Mouse (Mus musculus): ENCODE results near the gene Pip4k2b. TPM values are rescaled to one million over a fixed set of nuclear protein-coding genes. Genes with fewer than 3 reads are reported as not detected.

Pip4k2b gene
- polyA plus RNA-seq, 1 experiment: not detected

DNA sequence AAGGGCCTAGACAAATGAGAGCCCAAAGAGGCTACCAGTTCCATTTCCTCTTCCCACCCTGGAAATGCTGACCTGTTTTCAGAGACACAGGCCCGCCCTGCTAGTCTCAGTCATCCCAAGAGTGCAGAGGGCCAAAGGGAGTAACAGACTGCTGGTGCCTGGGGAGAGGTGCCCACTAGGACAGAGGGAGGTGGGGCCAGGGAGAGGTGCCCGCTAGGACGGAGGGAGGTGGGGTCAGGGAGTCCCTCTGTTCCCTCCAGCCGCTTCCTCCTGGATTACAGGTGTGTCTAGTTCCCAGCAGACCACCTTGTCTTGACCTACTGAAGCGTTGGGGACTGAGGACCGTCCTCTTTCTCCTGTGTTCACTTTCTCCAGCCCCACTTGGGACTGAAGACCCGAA, 59.7 kb downstream of the Pip4k2b start:
- 62% methylated on average over 7 of the region's 7 CpGs for WGBS
- TF ChIP-seq CTCF (IDR thresholded peaks at IDR 0.05; ENCODE audit: insufficient read depth, low read depth, low read length) (no peak), POLR2A (IDR thresholded peaks at IDR 0.05; ENCODE audit: insufficient read depth, low read depth, low read length) (no peak)
- peaks cover 16% of the 10 kb centered on the region for H3K4me1 ChIP-seq (ENCODE audit: control insufficient read depth, insufficient read depth, low read length)
- H3K4me3 ChIP-seq (ENCODE audit: insufficient read depth, low read depth, low read length): no peak overlapping the region
- no peak overlapping the region for H3K27ac ChIP-seq (ENCODE audit: insufficient read depth, low read depth, low read length)

- Histone ChIP-seq H3K27ac (ENCODE audit: insufficient read depth, low read depth, low read length) (no peak overlapping the region), H3K4me1 (ENCODE audit: control insufficient read depth, insufficient read depth, low read length) (peaks cover 15% of the 10 kb centered on the region), H3K4me3 (ENCODE audit: insufficient read depth, low read depth, low read length) (no peak overlapping the region)
- TF ChIP-seq CTCF (IDR thresholded peaks at IDR 0.05; ENCODE audit: insufficient read depth, low read depth, low read length) (no peak), POLR2A (IDR thresholded peaks at IDR 0.05; ENCODE audit: insufficient read depth, low read depth, low read length) (no peak)
- 94% methylated on average over 6 of the region's 6 CpGs for WGBS
Observed at GRCm38 (mm10) chr11:97684063-97684680, 60.3 kb downstream of the Pip4k2b start.

DNA sequence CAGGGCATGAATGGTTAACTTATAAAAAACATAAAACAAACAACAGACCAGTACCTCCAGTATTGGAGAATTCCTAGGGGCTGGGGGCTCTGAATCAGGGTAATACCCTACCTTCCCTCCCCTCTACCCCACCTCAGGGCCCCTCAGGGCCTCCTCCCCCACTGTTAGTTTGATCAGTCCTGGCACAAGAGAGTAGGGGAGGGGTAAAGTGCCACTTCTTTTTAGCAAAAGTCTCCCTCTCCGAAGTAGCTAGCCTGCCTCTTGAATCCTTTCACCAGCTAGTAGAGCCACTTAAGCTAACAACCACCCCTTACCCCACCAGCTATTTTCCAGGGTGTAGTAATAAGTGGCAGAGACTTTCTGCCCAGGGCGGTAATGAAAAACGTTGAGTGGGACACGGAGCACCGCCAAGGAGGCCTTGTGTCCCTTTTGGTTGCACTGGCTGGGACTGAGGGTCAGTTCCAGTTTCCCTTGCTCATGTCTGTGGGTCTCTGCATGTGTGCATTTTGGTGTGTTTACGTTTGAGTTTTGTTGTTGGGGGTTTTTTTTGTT, 61.9 kb downstream of the Pip4k2b start:
- WGBS: 72% methylated on average over 6 of the region's 6 CpGs
- no peak overlapping the region for H3K4me3 ChIP-seq (ENCODE audit: insufficient read depth, low read depth, low read length)
- H3K27ac ChIP-seq (ENCODE audit: insufficient read depth, low read depth, low read length): no peak overlapping the region
- no peak for TF ChIP-seq POLR2A (IDR thresholded peaks at IDR 0.05; ENCODE audit: insufficient read depth, low read depth, low read length)
- TF ChIP-seq CTCF (IDR thresholded peaks at IDR 0.05; ENCODE audit: insufficient read depth, low read depth, low read length): no peak
- peaks cover 24% of the 10 kb centered on the region for H3K4me1 ChIP-seq (ENCODE audit: control insufficient read depth, insufficient read depth, low read length)

DNA sequence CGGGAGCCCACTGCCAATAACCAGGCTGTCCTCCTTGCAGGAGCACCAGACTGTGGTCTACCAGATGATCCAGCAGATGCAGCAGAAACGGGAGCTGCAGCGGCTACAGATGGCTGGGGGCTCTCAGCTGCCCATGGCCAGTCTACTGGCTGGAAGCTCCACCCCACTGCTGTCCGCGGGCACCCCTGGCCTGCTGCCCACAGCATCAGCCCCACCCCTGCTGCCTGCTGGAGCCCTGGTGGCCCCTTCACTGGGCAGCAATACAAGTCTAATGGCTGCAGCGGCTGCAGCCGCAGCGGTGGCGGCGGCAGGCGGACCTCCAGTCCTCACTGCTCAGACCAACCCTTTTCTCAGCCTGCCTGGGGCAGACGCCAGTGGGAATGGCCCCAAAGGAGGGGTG, 64.1 kb downstream of the Pip4k2b start:
- no peak overlapping the region for H3K4me3 ChIP-seq (ENCODE audit: insufficient read depth, low read depth, low read length)
- H3K4me1 ChIP-seq (ENCODE audit: control insufficient read depth, insufficient read depth, low read length): peaks cover 32% of the 10 kb centered on the region
- 49% methylated on average over 12 of the region's 12 CpGs for WGBS
- H3K27ac ChIP-seq (ENCODE audit: insufficient read depth, low read depth, low read length): no peak overlapping the region
- no peak for TF ChIP-seq POLR2A (IDR thresholded peaks at IDR 0.05; ENCODE audit: insufficient read depth, low read depth, low read length)

GRCm38 (mm10) chr11:97678301-97678700, 66.2 kb downstream of the Pip4k2b start:
- H3K4me3 ChIP-seq (ENCODE audit: insufficient read depth, low read depth, low read length): no peak overlapping the region
- peaks cover 26% of the 10 kb centered on the region for H3K4me1 ChIP-seq (ENCODE audit: control insufficient read depth, insufficient read depth, low read length)
- TF ChIP-seq POLR2A (IDR thresholded peaks at IDR 0.05; ENCODE audit: insufficient read depth, low read depth, low read length): no peak
- TF ChIP-seq CTCF (IDR thresholded peaks at IDR 0.05; ENCODE audit: insufficient read depth, low read depth, low read length): no peak
- H3K27ac ChIP-seq (ENCODE audit: insufficient read depth, low read depth, low read length): no peak overlapping the region
- 62% methylated on average over 14 of the region's 15 CpGs for WGBS

DNA sequence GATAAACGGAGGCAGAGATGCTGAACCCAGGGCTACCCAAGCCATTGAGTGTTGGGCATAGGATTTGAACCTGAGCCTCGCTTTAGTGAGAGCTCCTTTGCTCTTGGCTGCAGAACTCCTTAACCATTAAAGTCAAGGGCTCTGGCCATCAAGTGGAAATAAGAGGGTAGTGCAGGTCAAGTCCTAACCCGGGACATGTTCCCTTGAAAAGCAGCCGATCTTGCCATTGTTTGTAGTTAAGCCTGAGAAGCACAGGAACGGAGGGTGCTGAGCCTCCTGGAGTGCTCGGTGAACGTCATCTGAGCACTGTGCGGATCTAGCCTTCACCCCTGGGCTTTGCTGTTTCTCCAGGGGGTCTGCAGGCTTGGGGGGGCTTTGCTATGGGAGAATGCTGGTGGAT, 66.7 kb downstream of the Pip4k2b start:
- TF ChIP-seq POLR2A (IDR thresholded peaks at IDR 0.05; ENCODE audit: insufficient read depth, low read depth, low read length) (no peak), CTCF (IDR thresholded peaks at IDR 0.05; ENCODE audit: insufficient read depth, low read depth, low read length) (no peak)
- Histone ChIP-seq H3K27ac (ENCODE audit: insufficient read depth, low read depth, low read length) (no peak overlapping the region), H3K4me3 (ENCODE audit: insufficient read depth, low read depth, low read length) (no peak overlapping the region), H3K4me1 (ENCODE audit: control insufficient read depth, insufficient read depth, low read length) (peaks cover 26% of the 10 kb centered on the region)
- 55% methylated on average over 8 of the region's 8 CpGs for WGBS

- H3K4me3 ChIP-seq (ENCODE audit: insufficient read depth, low read depth, low read length): no peak overlapping the region
- TF ChIP-seq CTCF (IDR thresholded peaks at IDR 0.05; ENCODE audit: insufficient read depth, low read depth, low read length) (no peak), POLR2A (IDR thresholded peaks at IDR 0.05; ENCODE audit: insufficient read depth, low read depth, low read length) (no peak)
- WGBS: 31% methylated on average over 15 of the region's 15 CpGs
- H3K4me1 ChIP-seq (ENCODE audit: control insufficient read depth, insufficient read depth, low read length): peaks cover 26% of the 10 kb centered on the region
- H3K27ac ChIP-seq (ENCODE audit: insufficient read depth, low read depth, low read length): no peak overlapping the region
Observed at GRCm38 (mm10) chr11:97677381-97677780, 67.1 kb downstream of the Pip4k2b start.

DNA sequence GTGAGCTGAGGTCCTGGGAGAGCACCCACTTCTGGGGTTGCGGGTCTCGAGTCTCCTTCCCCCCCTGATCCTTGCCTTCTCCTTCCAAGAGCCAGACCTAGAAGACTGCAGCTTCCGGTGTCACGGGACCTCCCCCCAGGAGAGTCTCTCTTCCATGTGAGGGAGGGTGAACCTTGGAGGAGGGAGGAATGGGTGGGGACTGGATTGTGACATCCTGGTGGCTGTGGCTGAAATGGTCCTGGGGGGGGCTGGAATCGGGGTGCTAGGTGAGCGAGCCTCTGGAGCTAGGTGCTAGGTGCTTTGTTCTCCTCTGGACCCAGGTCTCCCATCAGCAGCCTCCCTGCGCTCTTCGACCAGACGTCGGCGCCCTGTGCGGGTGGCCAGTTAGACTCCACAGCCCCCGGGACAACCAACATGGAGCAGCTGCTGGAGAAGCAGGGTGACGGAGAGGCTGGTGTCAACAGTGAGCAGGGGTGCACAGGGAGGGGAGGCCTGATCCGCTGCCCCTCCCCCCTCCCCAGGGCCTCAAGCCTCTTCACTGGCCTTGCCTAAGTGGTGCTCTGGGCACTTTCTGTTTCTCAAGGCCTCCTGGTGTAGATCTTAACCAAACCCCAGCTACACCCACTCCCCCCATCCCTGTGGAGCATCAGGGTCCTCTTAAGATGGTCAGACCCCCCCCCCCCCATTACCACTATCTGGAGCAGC, 68.3 kb downstream of the Pip4k2b start:
- WGBS: 86% methylated on average over 15 of the region's 15 CpGs
- Histone ChIP-seq H3K4me3 (ENCODE audit: insufficient read depth, low read depth, low read length) (no peak overlapping the region), H3K27ac (ENCODE audit: insufficient read depth, low read depth, low read length) (no peak overlapping the region), H3K4me1 (ENCODE audit: control insufficient read depth, insufficient read depth, low read length) (peaks cover 31% of the 10 kb centered on the region)
- no peak for TF ChIP-seq POLR2A (IDR thresholded peaks at IDR 0.05; ENCODE audit: insufficient read depth, low read depth, low read length)
- no peak for TF ChIP-seq CTCF (IDR thresholded peaks at IDR 0.05; ENCODE audit: insufficient read depth, low read depth, low read length)

DNA sequence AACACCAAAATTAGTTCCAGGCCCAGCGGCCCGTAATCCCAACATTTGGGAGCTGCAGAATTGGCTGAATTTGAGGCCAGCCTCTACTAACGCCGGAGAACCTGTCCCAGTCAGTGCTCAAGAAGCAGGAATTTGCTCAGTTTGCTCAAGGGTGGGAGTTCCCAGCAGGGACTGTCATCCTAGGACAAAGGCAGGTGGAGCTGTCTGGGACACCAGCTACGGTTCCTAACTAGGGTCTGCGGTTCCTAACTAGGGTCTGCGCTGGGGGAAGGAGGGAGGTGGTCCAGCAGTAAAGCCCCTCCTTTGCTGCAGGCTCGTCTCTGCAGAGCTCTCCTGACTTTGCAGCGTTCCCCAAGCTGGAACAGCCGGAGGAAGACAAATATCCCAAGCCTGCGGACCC, 71.4 kb downstream of the Pip4k2b start:
- Histone ChIP-seq H3K4me1 (ENCODE audit: control insufficient read depth, insufficient read depth, low read length) (peaks cover 57% of the 10 kb centered on the region), H3K27ac (ENCODE audit: insufficient read depth, low read depth, low read length) (no peak overlapping the region), H3K4me3 (ENCODE audit: insufficient read depth, low read depth, low read length) (no peak overlapping the region)
- WGBS: 90% methylated on average over 11 of the region's 11 CpGs
- TF ChIP-seq CTCF (IDR thresholded peaks at IDR 0.05; ENCODE audit: insufficient read depth, low read depth, low read length) (no peak; the same call in 1 of the 2 replicates), POLR2A (IDR thresholded peaks at IDR 0.05; ENCODE audit: insufficient read depth, low read depth, low read length) (no peak)

All from olfactory bulb, adult 2 months (tissue).